In the genomic region with DNA sequence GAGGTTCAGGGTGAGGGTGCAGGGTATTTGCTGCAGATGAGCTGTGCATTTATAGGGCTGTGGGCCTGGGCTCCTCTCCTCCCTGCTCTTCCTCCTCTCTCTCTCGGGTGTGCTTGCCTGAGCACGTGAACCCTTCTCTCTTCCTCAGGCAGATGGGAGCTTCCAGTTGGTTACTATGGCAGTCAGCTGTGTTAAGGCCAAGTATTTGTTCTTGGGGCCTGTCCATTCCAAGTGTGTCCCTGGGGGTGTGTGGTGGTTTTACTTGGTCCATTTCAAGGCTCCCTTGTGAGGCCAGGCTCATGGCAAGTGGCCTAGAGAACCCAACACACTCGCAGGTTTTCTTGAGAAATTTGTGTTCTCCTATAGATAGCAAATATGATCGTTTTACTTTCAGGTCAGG, we compare ENCODE assay signal across 23 mouse cellular contexts. TPM values are rescaled to one million over a fixed set of nuclear protein-coding genes. Genes with fewer than 3 reads are reported as not detected.
"Had no signal": no experiment of that assay in that cellular context is flagged by ENCODE, and none has a peak within 500 bp of the region (broad histone marks: within the 10 kb centered on the region; RNA-seq: fewer than 3 reads in every experiment).

Gene Gm44579, minus strand, starts transcription at position 101 of the 400 bp plus-strand sequence.
Gene Olfr287, minus strand, starts transcription at position 180 of the 400 bp plus-strand sequence.

- H3K27me3 ChIP-seq: liver, embryonic 15.5 days; midbrain, embryonic 13.5 days; neural tube, embryonic 12.5 days; stomach, embryonic 15.5 days had no signal

- H3K9ac ChIP-seq: liver, embryonic 15.5 days; midbrain, embryonic 13.5 days; neural tube, embryonic 12.5 days; stomach, embryonic 15.5 days had no signal

- H3K27ac ChIP-seq: left cerebral cortex, adult 2 months; limb, embryonic 10.5 days; liver, embryonic 15.5 days; midbrain, embryonic 13.5 days; neural tube, embryonic 12.5 days; stomach, embryonic 15.5 days had no signal

- ATAC-seq: lung, postnatal 0 days; midbrain, embryonic 13.5 days had no signal

- H3K4me1 ChIP-seq: limb, embryonic 10.5 days; liver, embryonic 15.5 days; midbrain, embryonic 13.5 days; neural tube, embryonic 12.5 days; stomach, embryonic 15.5 days had no signal

- H3K4me2 ChIP-seq: liver, embryonic 11.5 days; liver, embryonic 15.5 days; midbrain, embryonic 13.5 days; neural tube, embryonic 12.5 days; stomach, embryonic 15.5 days had no signal

- H3K4me3 ChIP-seq: left cerebral cortex, adult 2 months; limb, embryonic 10.5 days; liver, embryonic 15.5 days; midbrain, embryonic 13.5 days; neural tube, embryonic 12.5 days; stomach, embryonic 15.5 days had no signal

- H3K36me3 ChIP-seq: limb, embryonic 10.5 days; liver, embryonic 15.5 days; midbrain, embryonic 13.5 days; neural tube, embryonic 12.5 days; stomach, embryonic 15.5 days had no signal

- DNase-seq: kidney, postnatal 10 days; kidney, postnatal 4 days; lung, adult 2 months; lung, postnatal 36 days; thymus, adult 2 months; thymus, postnatal 25 days had no signal

- H3K9me3 ChIP-seq: limb, embryonic 10.5 days; liver, embryonic 15.5 days; midbrain, embryonic 13.5 days; neural tube, embryonic 12.5 days; stomach, embryonic 15.5 days had no signal

RNA-seq across cellular contexts. Expression of gene Gm44579, which starts in this region (rescaled TPM):
- total RNA-seq: left cerebral cortex, postnatal 14 days; megakaryocyte progenitor cell, adult 5-6 weeks; monocyte, adult 5-6 weeks; neutrophil, adult 5-6 weeks had no signal
- polyA plus RNA-seq: kidney, embryonic 14.5 days; limb, embryonic 10.5 days; limb, embryonic 14.5 days; liver, embryonic 11.5 days; liver, embryonic 15.5 days; lung, adult 2 months; lung, postnatal 0 days; midbrain, embryonic 13.5 days; neural tube, embryonic 12.5 days; spleen, adult 2 months; stomach, embryonic 15.5 days; testis, adult 2 months; thymus, adult 2 months; urinary bladder, adult 2 months had no signal

RNA-seq across cellular contexts. Expression of gene Olfr287, which starts in this region (rescaled TPM):
- total RNA-seq: monocyte, adult 5-6 weeks; neutrophil, adult 5-6 weeks had no signal
- polyA plus RNA-seq: kidney, embryonic 14.5 days; limb, embryonic 10.5 days; limb, embryonic 14.5 days; liver, embryonic 11.5 days; liver, embryonic 15.5 days; lung, adult 2 months; lung, postnatal 0 days; midbrain, embryonic 13.5 days; neural tube, embryonic 12.5 days; spleen, adult 2 months; stomach, embryonic 15.5 days; testis, adult 2 months; urinary bladder, adult 2 months had no signal
